8 mouse cellular contexts compared by ENCODE assay signal in genomic region chr3:89835362-89835761, GRCm38 (mm10). TPM values are rescaled to one million over a fixed set of nuclear protein-coding genes. Genes with fewer than 3 reads are reported as not detected.
DNase-seq lines count a peak whose midpoint lies in the region; ATAC-seq and TF ChIP-seq lines count a peak whose summit lies in the region.
"Had no signal": no experiment of that assay in that cellular context is flagged by ENCODE, and none has a peak within 500 bp of the region (broad histone marks: within the 10 kb centered on the region; RNA-seq: fewer than 3 reads in every experiment).

No protein-coding gene starts in this region.

- 0 out of 2 replicates have a peak, but pooled peaks cover 5% of the 10 kb centered on the region for H3K36me3 ChIP-seq in heart, postnatal 0 days (replicated peaks; ENCODE audit: control insufficient read depth, insufficient read depth, low read length)
- no peaks in the 10 kb centered on the region for H3K36me3 ChIP-seq in limb, embryonic 10.5 days

- H3K4me2 ChIP-seq in heart, postnatal 0 days (ENCODE audit: low read depth, low read length) = no peak overlapping the region

- peaks cover 38% of the 10 kb centered on the region for H3K27me3 ChIP-seq in heart, postnatal 0 days (ENCODE audit: control insufficient read depth, insufficient read depth, low read length)
- peaks cover 47% of the 10 kb centered on the region for H3K27me3 ChIP-seq in limb, embryonic 10.5 days (ENCODE audit: low read depth, poor library complexity, severe bottlenecking)

- H3K9ac ChIP-seq in heart, postnatal 0 days (replicated peaks; ENCODE audit: low read depth, low read length) = no peak overlapping the region

- peak; percentile 66 for DNase-seq in heart, postnatal 0 days (ENCODE audit: low spot score)
- peak; percentile 40 for DNase-seq in liver
- DNase-seq in urinary bladder, adult 2 months (ENCODE audit: low spot score) = no peak
- no peak for DNase-seq in c-Kit-positive CD71-positive TER-119-positive erythroid progenitor cells, embryonic 14.5 days (ENCODE audit: low spot score)
- no peak for DNase-seq in limb, embryonic 10.5 days (ENCODE audit: low spot score)
- DNase-seq: cerebellum, postnatal 10 days had no signal

- peak overlapping the region; percentile 44 for H3K27ac ChIP-seq in heart, postnatal 0 days (ENCODE audit: low read depth)
- H3K27ac ChIP-seq in limb, embryonic 10.5 days = no peak overlapping the region

- no peaks in the 10 kb centered on the region for H3K4me1 ChIP-seq in heart, postnatal 0 days (ENCODE audit: control insufficient read depth, insufficient read depth)
- H3K4me1 ChIP-seq in limb, embryonic 10.5 days = peaks cover 17% of the 10 kb centered on the region

- peak; percentile 39; the same call in 1 of the 2 replicates for ATAC-seq in erythroid progenitor cell, adult 5-6 weeks (replicated peaks; ENCODE audit: low FRiP score, poor library complexity, severe bottlenecking)
- ATAC-seq in heart, postnatal 0 days (ENCODE audit: insufficient read depth, low read depth) = peak; percentile 83
- peak; percentile 45; the same call in 1 of the 2 replicates for ATAC-seq in megakaryocyte, adult 5-6 weeks (ENCODE audit: poor library complexity, severe bottlenecking)

- H3K4me3 ChIP-seq in heart, postnatal 0 days (ENCODE audit: low read depth, low read length) = no peak overlapping the region
- no peak overlapping the region for H3K4me3 ChIP-seq in limb, embryonic 10.5 days

- H3K9me3 ChIP-seq in heart, postnatal 0 days (replicated peaks; ENCODE audit: control insufficient read depth, low read length) = no peaks in the 10 kb centered on the region
- H3K9me3 ChIP-seq in limb, embryonic 10.5 days (replicated peaks) = no peaks in the 10 kb centered on the region

- peak; percentile 85 for TF ChIP-seq EP300 in heart, postnatal 0 days (IDR thresholded peaks at IDR 0.05; ENCODE audit: low read depth)

- TF ChIP-seq CTCF in heart, postnatal 0 days (IDR thresholded peaks at IDR 0.05; ENCODE audit: low read depth) = no peak

- WGBS in heart, postnatal 0 days = 30% methylated on average over 8 of the region's 8 CpGs
- 43% methylated on average over 8 of the region's 8 CpGs for WGBS in limb, embryonic 10.5 days

RNA-seq across cellular contexts. Expression of gene She, which starts 4.2 kb away (rescaled TPM):
- not detected in 2 replicates for total RNA-seq in erythroid progenitor cell, adult 5-6 weeks (2015; ENCODE audit: low replicate concordance)
- 0.13 TPM in 1 of 2 replicates, not detected in the other for total RNA-seq in erythroid progenitor cell, adult 5-6 weeks (2017; ENCODE audit: low replicate concordance)
- 11.9 and 14.1 TPM in 2 replicates for total RNA-seq in heart, postnatal 0 days (2014; rRNA removed; ENCODE audit: low replicate concordance)
- 4.0 and 4.6 TPM in 2 replicates for polyA plus RNA-seq in heart, postnatal 0 days (2015; fragmentation: Nextera tagmentation; extraction: Ambion mirVana)
- total RNA-seq in megakaryocyte, adult 5-6 weeks (2015) = not detected in 2 replicates
- total RNA-seq in megakaryocyte, adult 5-6 weeks (2017) = not detected in 2 replicates
- polyA plus RNA-seq in urinary bladder, adult 2 months (2012; rRNA removed) = 3.4 and 5.3 TPM in 2 replicates
- polyA plus RNA-seq in limb, embryonic 10.5 days (2016; fragmentation: Nextera tagmentation; extraction: Ambion mirVana) = 2.8 and 3.1 TPM in 2 replicates

Comparison
In these comparisons a context has a peak if more than half of its experiments do, and no peak if none do; other contexts are left out.
1. DNase-seq: peak in heart, postnatal 0 days (single experiment) and liver (single experiment); none in urinary bladder, adult 2 months (single experiment), c-Kit-positive CD71-positive TER-119-positive erythroid progenitor cells, embryonic 14.5 days (single experiment) and limb, embryonic 10.5 days (single experiment).
2. RNA of gene She, which starts 4.2 kb away (total RNA-seq): 11.9 to 14.1 TPM in heart, postnatal 0 days; 0.13 TPM in erythroid progenitor cell, adult 5-6 weeks and not detected in megakaryocyte, adult 5-6 weeks; every median in the first group is over 10 times any median in the second.
3. Peak in every context shown above with its lines, with median percentiles within 50 percentile points of each other: ATAC-seq.